Mouse (Mus musculus): ENCODE results near the gene Aldh8a1.

The Aldh8a1 gene

GRCm38 (mm10) chr10:21376682-21377473 is at the start of gene Aldh8a1:
Gene Aldh8a1 (plus strand): TSS chr10:21377291.
- no peak for DNase-seq

GRCm38 (mm10) chr10:21327605-21328135 is 49.4 kb upstream of the Aldh8a1 start:
- DNase-seq, result no peak

GRCm38 (mm10) chr10:21334349-21335105 is 42.6 kb upstream of the Aldh8a1 start:
- DNase-seq, result no peak

- DNase-seq, result no peak
Observed at GRCm38 (mm10) chr10:21335534-21335933, 41.6 kb upstream of the Aldh8a1 start.

GRCm38 (mm10) chr10:21337191-21337590 is 39.9 kb upstream of the Aldh8a1 start:
- DNase-seq, result peak in 1 of 2 experiments; percentile 20

GRCm38 (mm10) chr10:21341706-21342105 is 35.4 kb upstream of the Aldh8a1 start:
- DNase-seq, result no peak

- no peak for DNase-seq
Observed at GRCm38 (mm10) chr10:21342331-21343005, 34.6 kb upstream of the Aldh8a1 start.

GRCm38 (mm10) chr10:21347332-21347731 is 29.8 kb upstream of the Aldh8a1 start:
- DNase-seq, result no peak

GRCm38 (mm10) chr10:21349449-21349848 is 27.6 kb upstream of the Aldh8a1 start:
- no peak for DNase-seq

GRCm38 (mm10) chr10:21349946-21350345 is 27.1 kb upstream of the Aldh8a1 start:
- no peak for DNase-seq

GRCm38 (mm10) chr10:21350531-21351515 is 26.3 kb upstream of the Aldh8a1 start:
- no peak for DNase-seq

- DNase-seq, result no peak
Observed at GRCm38 (mm10) chr10:21351766-21352165, 25.3 kb upstream of the Aldh8a1 start.

GRCm38 (mm10) chr10:21353890-21354289 is 23.2 kb upstream of the Aldh8a1 start:
- DNase-seq, result no peak

- DNase-seq, result no peak
Observed at GRCm38 (mm10) chr10:21354506-21354905, 22.6 kb upstream of the Aldh8a1 start.

GRCm38 (mm10) chr10:21357986-21358385 is 19.1 kb upstream of the Aldh8a1 start:
- DNase-seq, result no peak

- no peak for DNase-seq
Observed at GRCm38 (mm10) chr10:21359086-21359485, 18.0 kb upstream of the Aldh8a1 start.

- DNase-seq, result no peak
Observed at GRCm38 (mm10) chr10:21361871-21362270, 15.2 kb upstream of the Aldh8a1 start.

GRCm38 (mm10) chr10:21363297-21363696 is 13.8 kb upstream of the Aldh8a1 start:
- DNase-seq, result no peak

- DNase-seq, result no peak
Observed at GRCm38 (mm10) chr10:21364946-21365345, 12.1 kb upstream of the Aldh8a1 start.

GRCm38 (mm10) chr10:21365897-21366296 is 11.2 kb upstream of the Aldh8a1 start:
- no peak for DNase-seq

- DNase-seq, result no peak
Observed at GRCm38 (mm10) chr10:21366471-21366870, 10.6 kb upstream of the Aldh8a1 start.

GRCm38 (mm10) chr10:21367481-21367880 is 9.6 kb upstream of the Aldh8a1 start:
- no peak for DNase-seq
